Mouse (Mus musculus) limb, embryonic 13.5 days (tissue): ENCODE results near the gene Cep68. TPM values are rescaled to one million over a fixed set of nuclear protein-coding genes. Genes with fewer than 3 reads are reported as not detected.
A peak's percentile ranks its signal among the peaks of the same experiment; 100 is the strongest.

ENCODE experiments used
- ATAC-seq: fragments of 200-750 bp; cut with Nextera tagmentation; 2 replicates; pipeline ENCODE4 v1.8.0; 2017; ENCODE audit warnings: low read depth, moderate number of reproducible peaks, moderate TSS enrichment; ENCODE audit not compliant: low FRiP score
- H3K27ac ChIP-seq: fragments of 300-500 bp; sonication (generic); 2 replicates; pipeline ENCODE4 v1.5.1; 2015; ENCODE audit warnings: inconsistent platforms, mild to moderate bottlenecking, moderate library complexity
- H3K27me3 ChIP-seq: fragments of 300-500 bp; sonication (generic); 2 replicates; pipeline ENCODE4 v1.6.1; 2015; ENCODE audit warnings: mild to moderate bottlenecking, inconsistent platforms
- H3K36me3 ChIP-seq: fragments of 300-500 bp; sonication (generic); 2 replicates; pipeline ENCODE4 v1.6.1; 2015; ENCODE audit warnings: inconsistent platforms, mild to moderate bottlenecking, moderate library complexity
- H3K4me1 ChIP-seq: fragments of 300-500 bp; sonication (generic); 2 replicates; pipeline ENCODE4 v1.6.1; 2015; ENCODE audit warnings: inconsistent platforms
- H3K4me2 ChIP-seq: fragments of 300-500 bp; sonication (generic); replicated peaks from 2 replicates; pipeline ENCODE4 v1.6.1; 2015; ENCODE audit warnings: inconsistent platforms, mild to moderate bottlenecking, moderate library complexity
- H3K4me3 ChIP-seq: fragments of 300-500 bp; sonication (generic); 2 replicates; pipeline ENCODE4 v1.5.1; 2015; ENCODE audit warnings: moderate library complexity, mild to moderate bottlenecking, inconsistent platforms
- H3K9ac ChIP-seq: fragments of 300-500 bp; sonication (generic); 2 replicates; pipeline ENCODE4 v1.6.1; 2015; ENCODE audit warnings: mild to moderate bottlenecking, inconsistent platforms
- H3K9me3 ChIP-seq: fragments of 300-500 bp; sonication (generic); 2 replicates; pipeline ENCODE4 v1.6.1; 2016; ENCODE audit warnings: inconsistent platforms
- WGBS: fragments of 180-500 bp; shearing (Covaris S2); methylation state at CpG from one replicate; pipeline ENCODE4 v1.1.7; 2015; 5-methylcytosine and 5-hydroxymethylcytosine counted together
- polyA plus RNA-seq: library from polyadenylated mRNA; unstranded; fragments of >200 nt; fragmentation: Nextera tagmentation; extraction: Ambion mirVana; gene quantifications from 2 replicates; pipeline ENCODE4 v1.2.1, GENCODE M21; 2015

Cep68 gene
- polyA plus RNA-seq, result 33.3 and 36.8 TPM in 2 replicates

DNA sequence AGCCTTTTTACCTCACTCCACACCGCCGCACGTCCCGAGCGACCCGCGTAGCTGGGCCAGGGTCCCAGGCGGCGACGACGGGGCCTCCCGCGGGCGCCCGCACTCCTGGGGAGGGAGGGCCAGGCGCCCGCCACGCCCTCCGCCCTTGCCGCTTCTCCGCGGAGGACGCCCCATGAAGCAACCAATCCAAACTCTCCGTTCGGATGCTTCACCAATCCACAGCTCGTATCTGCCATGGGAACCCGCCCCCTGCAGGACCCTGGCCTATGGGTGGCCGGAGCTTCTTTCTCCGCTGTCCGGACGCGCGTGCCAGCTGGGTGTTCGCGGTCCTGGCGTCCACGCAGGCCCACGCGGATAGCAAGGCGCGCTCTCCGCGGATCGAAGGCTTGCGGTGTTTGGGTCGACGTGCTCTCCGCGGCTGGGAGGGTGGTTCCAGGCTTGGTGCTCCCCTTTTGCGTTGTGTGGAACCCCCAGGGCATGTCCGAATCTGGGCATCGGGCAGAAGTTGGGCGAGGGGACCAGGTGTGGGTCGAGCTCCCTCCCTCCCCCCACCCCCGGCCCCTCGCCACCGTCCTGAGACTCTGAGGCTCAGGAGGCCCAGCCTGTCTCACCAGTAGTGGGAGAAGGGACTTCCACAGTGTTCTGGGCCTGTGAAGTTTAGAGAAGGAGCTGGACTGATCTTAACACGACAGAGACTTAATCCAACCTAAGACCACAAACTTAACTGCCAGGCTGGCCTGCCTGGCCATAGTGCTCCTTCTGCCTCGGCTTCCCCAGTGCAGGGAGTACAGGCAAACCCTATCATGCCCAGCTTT lies at the start of gene Cep68:
TSS of gene Cep68 (minus strand) at position 134 of the 815 bp plus-strand sequence.
- ATAC-seq, result peak; percentile 98
- H3K9me3 ChIP-seq, result no peaks in the 10 kb centered on the region
- peaks cover 9% of the 10 kb centered on the region for H3K36me3 ChIP-seq
- WGBS, result 0% methylated on average over 55 of the region's 59 CpGs
- H3K27ac ChIP-seq, result peak within 1 kb of the TSS; percentile 92
- peak within 1 kb of the TSS; percentile 96 for H3K9ac ChIP-seq
- peak within 1 kb of the TSS; percentile 80 for H3K4me2 ChIP-seq
- no peaks in the 10 kb centered on the region for H3K27me3 ChIP-seq
- H3K4me1 ChIP-seq, result peaks cover 39% of the 10 kb centered on the region
- H3K4me3 ChIP-seq, result peak within 1 kb of the TSS; percentile 89

DNA sequence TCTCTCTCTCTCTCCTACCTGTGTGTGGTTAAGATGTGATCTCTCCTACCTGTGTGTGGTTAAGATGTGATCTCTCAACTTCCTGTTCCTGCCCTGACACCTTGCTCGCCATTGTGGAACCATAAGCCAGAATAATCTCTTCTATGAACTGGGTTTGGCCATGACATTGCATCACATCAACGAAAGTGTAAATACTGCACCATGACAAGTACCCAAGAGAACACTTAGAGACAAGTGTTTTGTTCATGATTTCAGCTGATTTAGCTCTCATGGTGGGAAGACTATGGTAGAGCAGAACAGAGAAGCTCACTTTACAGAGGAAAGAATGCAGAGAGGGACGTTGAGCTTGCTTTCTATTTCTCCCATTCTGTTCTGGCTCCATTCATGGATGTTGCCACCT lies 35.2 kb upstream of the Cep68 start:
- WGBS, result 74% methylated on average over 3 of the region's 3 CpGs
- Histone ChIP-seq H3K9ac (no peak overlapping the region), H3K27me3 (no peaks in the 10 kb centered on the region), H3K4me2 (no peak overlapping the region), H3K27ac (no peak overlapping the region), H3K4me3 (no peak overlapping the region), H3K4me1 (no peaks in the 10 kb centered on the region), H3K36me3 (no peaks in the 10 kb centered on the region), H3K9me3 (no peaks in the 10 kb centered on the region)
- ATAC-seq, result no peak

DNA sequence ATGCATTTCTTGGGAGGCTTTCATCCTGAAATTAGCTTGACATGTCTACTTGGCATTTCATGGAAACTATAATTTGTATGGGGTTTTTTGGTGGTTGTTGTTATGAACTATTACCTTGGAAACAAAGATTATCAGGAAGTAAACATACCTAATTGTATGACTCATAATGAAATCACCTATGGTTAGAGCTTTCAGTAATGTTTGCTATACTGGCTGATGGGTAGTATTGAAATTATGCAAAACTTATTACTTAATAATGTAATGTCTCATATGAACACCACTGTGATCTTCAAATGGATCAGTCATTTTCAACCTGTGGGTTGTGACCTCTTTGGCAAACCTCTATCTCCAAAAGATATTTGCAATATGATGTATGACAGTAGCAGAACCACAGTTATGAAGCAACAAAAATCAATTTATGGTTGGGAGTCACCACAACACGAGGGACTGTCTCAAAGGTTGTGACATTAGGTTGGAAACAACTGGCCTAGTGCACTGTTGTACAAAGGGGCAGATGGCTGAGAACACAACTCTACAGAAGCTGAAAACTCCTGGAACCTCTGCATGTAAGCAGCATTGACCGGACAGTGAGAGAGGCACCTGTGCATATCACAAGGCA lies 33.5 kb upstream of the Cep68 start:
- ATAC-seq, result no peak
- Histone ChIP-seq H3K36me3 (no peaks in the 10 kb centered on the region), H3K27ac (no peak overlapping the region), H3K4me3 (no peak overlapping the region), H3K9me3 (no peaks in the 10 kb centered on the region), H3K4me1 (no peaks in the 10 kb centered on the region), H3K4me2 (no peak overlapping the region), H3K9ac (no peak overlapping the region), H3K27me3 (no peaks in the 10 kb centered on the region)
- WGBS, result 79% methylated on average over 2 of the region's 2 CpGs

DNA sequence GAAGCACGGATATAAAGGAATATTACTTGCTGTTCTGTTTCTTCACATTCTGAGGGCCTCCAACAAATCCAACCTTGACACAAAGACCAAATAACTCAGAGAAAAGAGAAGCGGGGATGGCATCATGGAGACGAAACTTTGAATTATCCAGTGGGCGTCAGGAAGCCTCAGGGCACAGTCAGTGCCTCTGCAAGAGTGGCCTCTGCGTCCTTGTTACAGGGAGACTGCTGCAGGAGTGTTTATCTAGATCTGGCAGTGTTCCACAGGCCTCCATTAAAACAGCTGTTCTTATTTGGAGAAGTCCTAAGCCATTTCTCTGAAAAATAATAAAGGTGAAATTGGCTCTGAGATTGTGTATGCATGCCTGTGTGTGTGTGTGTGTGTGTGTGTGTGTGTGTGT lies 31.8 kb upstream of the Cep68 start:
- Histone ChIP-seq H3K36me3 (no peaks in the 10 kb centered on the region), H3K9me3 (no peaks in the 10 kb centered on the region), H3K27ac (no peak overlapping the region), H3K9ac (no peak overlapping the region), H3K27me3 (no peaks in the 10 kb centered on the region), H3K4me1 (no peaks in the 10 kb centered on the region), H3K4me2 (no peak overlapping the region), H3K4me3 (no peak overlapping the region)
- ATAC-seq, result no peak
- WGBS, result 61% methylated on average over 5 of the region's 5 CpGs

DNA sequence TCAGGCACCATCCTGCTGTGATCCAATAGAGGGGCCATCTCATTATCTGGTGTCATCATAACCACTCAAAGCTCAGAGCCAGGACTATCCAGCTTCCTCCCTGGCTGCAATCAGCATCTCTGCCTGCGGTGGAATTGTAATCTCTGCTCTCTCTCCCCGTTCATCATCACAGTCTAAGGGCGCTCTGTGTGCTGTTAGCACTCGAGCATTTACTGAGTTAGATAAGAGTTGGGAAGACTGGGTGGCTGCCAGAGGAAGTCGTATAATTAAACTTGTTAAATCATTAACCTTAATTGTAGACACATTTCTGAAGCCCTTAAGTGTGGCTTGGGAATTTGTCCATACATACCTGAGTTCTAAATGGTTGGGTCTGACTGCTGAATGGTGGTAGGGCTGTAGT lies 29.5 kb upstream of the Cep68 start:
- ATAC-seq, result no peak
- WGBS, result 26% methylated on average over 5 of the region's 5 CpGs
- no peaks in the 10 kb centered on the region for H3K27me3 ChIP-seq

DNA sequence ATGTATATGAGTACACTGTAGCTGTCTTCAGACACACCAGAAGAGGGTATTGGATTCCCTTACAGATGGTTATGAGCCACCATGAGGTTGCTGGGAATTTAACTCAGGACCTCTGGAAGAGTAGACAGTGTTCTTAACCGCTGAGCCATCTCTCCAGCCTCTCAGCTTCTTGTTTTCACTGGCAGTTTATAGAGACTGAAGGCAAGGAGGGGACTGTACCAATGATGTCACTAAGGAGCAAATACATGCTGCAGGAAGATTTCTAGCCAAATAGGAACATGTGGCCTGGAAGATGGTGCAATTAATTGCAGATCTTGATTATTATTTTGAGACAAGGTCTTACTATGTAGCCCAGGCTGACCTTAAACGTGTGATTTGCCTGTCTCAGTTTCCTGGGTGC lies 27.9 kb upstream of the Cep68 start:
- no peak for ATAC-seq
- 64% methylated on average over 2 of the region's 2 CpGs for WGBS
- Histone ChIP-seq H3K27ac (no peak overlapping the region), H3K9ac (no peak overlapping the region), H3K4me2 (no peak overlapping the region), H3K36me3 (no peaks in the 10 kb centered on the region), H3K27me3 (no peaks in the 10 kb centered on the region), H3K4me3 (no peak overlapping the region), H3K9me3 (no peaks in the 10 kb centered on the region), H3K4me1 (no peaks in the 10 kb centered on the region)

More for the DNA sequence above, 29.5 kb upstream of the Cep68 start:
- Histone ChIP-seq H3K27ac (no peak overlapping the region), H3K4me1 (no peaks in the 10 kb centered on the region), H3K36me3 (no peaks in the 10 kb centered on the region), H3K9me3 (no peaks in the 10 kb centered on the region), H3K9ac (no peak overlapping the region), H3K4me3 (no peak overlapping the region), H3K4me2 (no peak overlapping the region)

DNA sequence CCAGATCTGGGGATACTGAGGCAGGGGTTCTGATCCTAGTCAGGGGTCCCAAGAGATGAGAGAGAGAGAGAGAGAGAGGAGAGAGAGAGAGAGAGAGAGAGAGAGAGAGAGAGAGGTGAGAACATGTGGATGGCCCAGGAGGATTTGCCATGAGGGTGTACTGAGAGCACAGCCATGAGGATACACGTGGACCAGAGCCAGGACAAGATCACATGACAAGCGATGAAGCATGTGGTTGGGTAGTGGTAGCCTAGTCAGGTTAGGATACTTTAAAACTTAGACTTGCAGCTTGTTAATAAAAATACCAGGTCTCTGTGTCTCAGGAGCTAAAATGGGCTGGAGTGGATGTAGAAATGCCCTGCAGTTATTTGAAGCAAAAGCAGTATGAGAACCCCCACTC lies 26.7 kb upstream of the Cep68 start:
- Histone ChIP-seq H3K27ac (no peak overlapping the region), H3K4me1 (no peaks in the 10 kb centered on the region), H3K4me2 (no peak overlapping the region), H3K36me3 (no peaks in the 10 kb centered on the region), H3K9ac (no peak overlapping the region), H3K4me3 (no peak overlapping the region), H3K9me3 (no peaks in the 10 kb centered on the region), H3K27me3 (no peaks in the 10 kb centered on the region)
- ATAC-seq, result no peak
- WGBS, result 63% methylated on average over 2 of the region's 2 CpGs

DNA sequence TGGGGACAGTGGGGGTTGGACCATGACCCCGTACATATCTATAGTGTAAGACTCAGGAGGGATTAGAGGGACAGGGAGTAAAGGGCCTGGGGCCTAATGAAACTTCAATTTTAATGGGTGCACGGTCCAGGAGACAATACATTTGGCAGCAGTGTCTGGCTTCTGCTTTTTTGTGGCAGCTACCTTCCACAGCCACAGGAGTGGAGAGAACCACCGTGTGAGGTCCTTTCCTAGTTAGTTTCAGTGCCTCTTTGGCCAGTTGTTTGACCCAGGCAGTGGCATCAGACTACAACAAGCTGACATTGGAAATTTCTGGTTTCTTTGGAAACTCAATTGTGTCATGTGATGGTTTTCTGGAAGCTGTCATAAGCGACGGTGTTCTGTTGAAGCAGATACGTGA lies 20.7 kb upstream of the Cep68 start:
- Histone ChIP-seq H3K27me3 (no peaks in the 10 kb centered on the region), H3K9me3 (no peaks in the 10 kb centered on the region), H3K27ac (no peak overlapping the region), H3K36me3 (no peaks in the 10 kb centered on the region), H3K9ac (no peak overlapping the region), H3K4me2 (no peak overlapping the region), H3K4me3 (no peak overlapping the region), H3K4me1 (no peaks in the 10 kb centered on the region)
- 80% methylated on average over 6 of the region's 6 CpGs for WGBS
- no peak for ATAC-seq

DNA sequence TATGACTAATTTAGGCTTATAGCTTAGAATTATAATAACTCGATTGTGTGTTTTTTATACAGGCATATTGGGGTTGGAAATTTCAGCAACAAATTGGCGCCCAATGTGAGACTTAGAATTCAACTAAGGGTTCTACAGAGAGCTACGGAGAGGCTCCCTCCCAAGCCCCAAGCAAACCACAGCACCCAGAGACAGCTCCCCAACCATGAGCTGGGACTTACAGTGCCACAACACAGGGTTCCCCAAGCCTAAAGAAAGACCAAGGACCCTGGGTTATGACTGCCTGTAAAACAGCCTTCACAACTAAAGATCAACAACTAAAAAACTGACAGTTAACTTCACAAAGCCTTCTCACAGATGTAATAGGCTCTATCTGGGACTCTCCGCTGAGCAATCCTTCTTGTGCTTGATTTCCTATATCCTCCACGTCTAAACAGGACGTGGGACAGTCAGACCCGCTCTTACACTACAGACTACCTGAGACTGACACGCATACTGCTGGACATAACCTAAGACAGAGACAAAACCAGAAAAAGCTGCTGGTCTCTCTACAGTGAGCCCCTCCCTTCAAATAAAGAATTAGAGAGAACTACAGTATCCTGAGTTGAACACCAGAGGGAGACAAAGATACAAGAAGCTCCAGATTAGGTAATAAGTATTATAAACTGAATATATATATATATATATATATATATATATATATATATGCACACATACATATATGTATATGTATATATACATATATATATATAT lies 13.6 kb upstream of the Cep68 start:
- Histone ChIP-seq H3K27me3 (no peaks in the 10 kb centered on the region), H3K4me3 (no peak overlapping the region), H3K4me2 (no peak overlapping the region), H3K9ac (no peak overlapping the region), H3K4me1 (no peaks in the 10 kb centered on the region), H3K9me3 (no peaks in the 10 kb centered on the region), H3K36me3 (no peaks in the 10 kb centered on the region), H3K27ac (no peak overlapping the region)
- WGBS, result 56% methylated on average over 8 of the region's 8 CpGs
- ATAC-seq, result no peak

DNA sequence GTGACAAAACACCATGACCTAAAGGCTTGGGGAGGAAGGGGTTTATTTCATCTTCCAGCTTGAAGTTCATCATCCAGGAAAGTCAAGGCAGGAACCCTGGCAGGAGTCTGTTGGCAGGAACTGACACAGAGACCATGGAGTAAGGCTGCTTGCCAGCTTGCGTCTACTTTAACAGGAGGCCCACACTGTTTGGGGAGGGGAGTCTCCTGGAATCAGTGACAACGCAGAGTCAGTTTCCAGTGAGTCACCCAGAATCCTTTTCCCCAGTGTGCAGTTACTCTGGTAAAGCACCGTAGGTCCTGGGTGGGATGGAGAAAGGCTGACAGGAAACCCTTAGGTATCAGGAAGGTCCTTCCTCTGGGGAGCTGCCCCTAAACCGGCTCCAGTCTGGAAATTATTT lies 5.6 kb upstream of the Cep68 start:
- no peaks in the 10 kb centered on the region for H3K27me3 ChIP-seq
- no peak overlapping the region for H3K4me3 ChIP-seq
- H3K36me3 ChIP-seq, result no peaks in the 10 kb centered on the region
- no peak overlapping the region for H3K4me2 ChIP-seq
- H3K9me3 ChIP-seq, result no peaks in the 10 kb centered on the region
- H3K9ac ChIP-seq, result no peak overlapping the region
- no peak for ATAC-seq
- 82% methylated on average over 4 of the region's 4 CpGs for WGBS
- H3K4me1 ChIP-seq, result peaks cover 5% of the 10 kb centered on the region; the same call in 1 of the 2 replicates
- no peak overlapping the region for H3K27ac ChIP-seq

DNA sequence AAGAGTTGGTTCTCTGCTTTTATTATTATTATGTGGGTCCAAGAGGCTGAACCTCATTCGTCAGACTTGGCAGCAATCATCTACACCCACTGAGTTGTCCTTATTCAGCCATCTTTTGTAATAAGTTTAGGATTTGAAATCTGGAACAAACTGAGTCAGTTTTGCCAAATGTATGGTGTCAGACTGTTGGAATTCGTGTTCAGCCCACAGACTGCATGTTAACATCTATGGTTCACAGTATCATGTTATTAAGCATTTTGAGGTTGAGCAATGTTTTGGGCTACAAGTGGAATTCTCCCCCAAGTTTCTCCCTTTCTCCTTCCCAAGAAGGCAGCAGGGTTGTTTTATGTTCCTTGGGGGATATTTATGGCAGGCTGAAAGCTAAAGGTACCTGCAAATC lies 3.9 kb upstream of the Cep68 start:
- Histone ChIP-seq H3K27me3 (no peaks in the 10 kb centered on the region), H3K4me2 (no peak overlapping the region), H3K4me1 (peaks cover 9% of the 10 kb centered on the region; the same call in 1 of the 2 replicates), H3K4me3 (no peak overlapping the region), H3K9me3 (no peaks in the 10 kb centered on the region), H3K9ac (no peak overlapping the region), H3K36me3 (no peaks in the 10 kb centered on the region), H3K27ac (no peak overlapping the region)
- no peak for ATAC-seq
- WGBS, result 74% methylated on average over 2 of the region's 2 CpGs

DNA sequence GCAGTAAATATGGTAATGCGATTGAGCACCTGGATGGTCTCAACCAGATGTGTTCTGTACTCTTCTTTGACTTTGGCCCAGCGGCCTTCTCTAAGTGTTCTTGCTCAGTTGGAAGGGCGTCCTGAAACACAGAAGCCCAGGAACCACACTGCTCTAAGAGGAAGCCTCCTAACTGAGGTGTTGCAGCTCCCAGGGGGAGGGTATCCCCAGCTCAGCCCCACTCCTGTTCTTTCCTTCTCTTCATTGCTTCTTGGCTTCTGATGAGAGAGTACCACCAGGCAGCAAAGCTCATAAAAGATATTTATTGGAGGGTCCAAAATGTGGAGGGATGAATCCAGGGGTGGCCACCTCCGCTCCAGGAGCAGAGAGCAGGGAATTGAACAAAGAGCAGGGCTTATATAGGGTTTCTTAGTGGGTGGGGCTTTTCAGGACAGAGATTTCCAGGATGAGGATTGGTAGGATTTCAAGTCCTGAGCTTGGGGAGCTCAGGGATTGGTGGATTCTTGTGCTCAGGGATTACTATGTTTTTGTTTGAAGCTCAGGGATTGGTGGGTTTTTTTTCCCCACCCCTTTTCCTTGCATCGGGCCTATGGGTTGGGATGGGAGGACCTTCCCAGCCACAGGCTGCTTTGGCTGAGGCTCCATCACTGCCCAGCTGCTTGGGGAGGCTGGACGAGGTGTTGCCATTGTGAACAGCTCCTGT lies 1.4 kb upstream of the Cep68 start:
- Histone ChIP-seq H3K4me3 (no peak overlapping the region), H3K4me2 (peak overlapping the region; percentile 80)
- 82% methylated on average over 6 of the region's 6 CpGs for WGBS

More for the DNA sequence above, 1.4 kb upstream of the Cep68 start:
- no peak overlapping the region for H3K27ac ChIP-seq
- H3K9me3 ChIP-seq, result no peaks in the 10 kb centered on the region
- no peak overlapping the region for H3K9ac ChIP-seq
- H3K36me3 ChIP-seq, result peaks cover 4% of the 10 kb centered on the region; the same call in 1 of the 2 replicates
- ATAC-seq, result no peak
- no peaks in the 10 kb centered on the region for H3K27me3 ChIP-seq
- H3K4me1 ChIP-seq, result peaks cover 32% of the 10 kb centered on the region
